ENCODE assay signal across 32 mouse cellular contexts in the genomic region with DNA sequence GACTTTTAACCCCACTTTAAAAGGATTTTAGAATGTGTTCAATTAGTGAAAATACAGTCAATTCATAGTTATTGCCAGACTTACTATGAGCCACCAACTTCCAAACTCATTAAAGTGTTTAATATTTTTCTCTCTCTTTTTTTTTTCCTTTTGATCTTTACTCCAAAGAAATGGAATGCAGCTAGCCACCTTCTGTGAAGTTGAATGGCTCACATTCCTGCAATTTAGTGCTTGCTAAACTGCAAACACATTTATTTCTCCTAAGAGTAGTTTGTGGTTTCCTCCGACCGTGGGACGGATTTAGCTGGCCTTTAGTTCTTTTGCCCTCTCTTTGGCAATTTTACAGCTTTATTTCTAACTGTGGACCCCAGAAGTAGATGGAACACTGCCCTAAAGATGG. TPM values are rescaled to one million over a fixed set of nuclear protein-coding genes. Genes with fewer than 3 reads are reported as not detected.
DNase-seq lines count a peak whose midpoint lies in the region; ATAC-seq and TF ChIP-seq lines count a peak whose summit lies in the region.
"Had no signal": no experiment of that assay in that cellular context is flagged by ENCODE, and none has a peak within 500 bp of the region (broad histone marks: within the 10 kb centered on the region; RNA-seq: fewer than 3 reads in every experiment).

No protein-coding gene starts in this region.

- H3K9me3 ChIP-seq in kidney, postnatal 0 days (replicated peaks; ENCODE audit: low read length), result no peaks in the 10 kb centered on the region
- H3K9me3 ChIP-seq in limb, embryonic 13.5 days, result no peaks in the 10 kb centered on the region
- H3K9me3 ChIP-seq: embryonic facial prominence, embryonic 12.5 days; heart, embryonic 10.5 days; heart, embryonic 15.5 days; liver, embryonic 12.5 days; midbrain, embryonic 10.5 days; midbrain, embryonic 15.5 days; neural tube, embryonic 15.5 days; stomach, embryonic 15.5 days had no signal

- peaks cover 11% of the 10 kb centered on the region; the same call in 1 of the 2 replicates for H3K4me1 ChIP-seq in kidney, postnatal 0 days (replicated peaks; ENCODE audit: insufficient read depth, low read length)
- peaks cover 12% of the 10 kb centered on the region for H3K4me1 ChIP-seq in embryonic fibroblast, embryonic 13.5 days (ENCODE audit: control insufficient read depth, insufficient read depth, low read length)
- peaks cover 32% of the 10 kb centered on the region for H3K4me1 ChIP-seq in limb, embryonic 13.5 days

- no peak overlapping the region for H3K4me2 ChIP-seq in kidney, postnatal 0 days (ENCODE audit: low read length)
- no peak overlapping the region for H3K4me2 ChIP-seq in limb, embryonic 13.5 days (replicated peaks)
- H3K4me2 ChIP-seq: embryonic facial prominence, embryonic 12.5 days; heart, embryonic 15.5 days; liver, embryonic 12.5 days; midbrain, embryonic 15.5 days; neural tube, embryonic 15.5 days; stomach, embryonic 15.5 days had no signal

- no peak overlapping the region for H3K9ac ChIP-seq in kidney, postnatal 0 days (ENCODE audit: low read depth, low read length)
- H3K9ac ChIP-seq in limb, embryonic 13.5 days, result no peak overlapping the region
- H3K9ac ChIP-seq: embryonic facial prominence, embryonic 12.5 days; heart, embryonic 15.5 days; liver, embryonic 12.5 days; liver, postnatal 0 days; midbrain, embryonic 15.5 days; neural tube, embryonic 15.5 days; stomach, embryonic 15.5 days had no signal

- H3K4me3 ChIP-seq in kidney, postnatal 0 days (replicated peaks; ENCODE audit: low read depth, low read length), result no peak overlapping the region
- H3K4me3 ChIP-seq in embryonic fibroblast, embryonic 13.5 days (ENCODE audit: insufficient read depth, low read length), result no peak overlapping the region
- H3K4me3 ChIP-seq in limb, embryonic 13.5 days, result no peak overlapping the region
- H3K4me3 ChIP-seq: embryonic facial prominence, embryonic 12.5 days; erythroblast, embryonic 14.5 days; heart, embryonic 10.5 days; heart, embryonic 15.5 days; layer of hippocampus, adult 2 months; liver, embryonic 12.5 days; midbrain, embryonic 10.5 days; midbrain, embryonic 15.5 days; neural tube, embryonic 15.5 days; stomach, embryonic 15.5 days had no signal

- DNase-seq in kidney, postnatal 0 days (ENCODE audit: low spot score), result peak; percentile 42
- no peak for DNase-seq in kidney, adult 11 months
- DNase-seq in Muller cell, postnatal 12 days (ENCODE audit: inconsistent ontology term), result peak; percentile 71
- DNase-seq in cerebellum, adult 9-11 months, result no peak
- no peak for DNase-seq in left cerebral cortex, adult 18-20 months (ENCODE audit: low spot score in 2 of 2)
- DNase-seq: adrenal gland, adult 2 months; adrenal gland, postnatal 36 days; cerebellum, adult 2 months; cerebellum, postnatal 36 days; gastrocnemius, postnatal 10 days; heart, adult 11 months; kidney, adult 8-10 months; kidney, postnatal 25 days; liver, postnatal 0 days; retina, postnatal 1 day; right cerebral cortex, postnatal 14 days had no signal

- no peaks in the 10 kb centered on the region for H3K27me3 ChIP-seq in kidney, postnatal 0 days (ENCODE audit: insufficient read depth, low read length)
- no peaks in the 10 kb centered on the region for H3K27me3 ChIP-seq in limb, embryonic 13.5 days
- H3K27me3 ChIP-seq: embryonic facial prominence, embryonic 12.5 days; heart, embryonic 15.5 days; liver, embryonic 12.5 days; midbrain, embryonic 15.5 days; neural tube, embryonic 15.5 days; stomach, embryonic 15.5 days had no signal

- no peak for ATAC-seq in kidney, postnatal 0 days (replicated peaks; ENCODE audit: low FRiP score, low read depth)
- 0 out of 2 replicates have a peak, but pooled peaks have one; percentile 55 for ATAC-seq in limb, embryonic 13.5 days (ENCODE audit: low FRiP score, low read depth)
- ATAC-seq: CD4-positive, CD25-positive, alpha-beta regulatory T cell, adult 4 months; forebrain, embryonic 16.5 days; hindbrain, embryonic 16.5 days; liver, embryonic 12.5 days; liver, postnatal 0 days; midbrain, embryonic 15.5 days had no signal

- no peaks in the 10 kb centered on the region for H3K36me3 ChIP-seq in kidney, postnatal 0 days (ENCODE audit: insufficient read depth, low read length)
- no peaks in the 10 kb centered on the region for H3K36me3 ChIP-seq in limb, embryonic 13.5 days
- H3K36me3 ChIP-seq: embryonic facial prominence, embryonic 12.5 days; heart, embryonic 10.5 days; heart, embryonic 15.5 days; liver, embryonic 12.5 days; midbrain, embryonic 10.5 days; midbrain, embryonic 15.5 days; neural tube, embryonic 15.5 days; stomach, embryonic 15.5 days had no signal

- H3K27ac ChIP-seq in kidney, postnatal 0 days, result no peak overlapping the region
- peak overlapping the region; percentile 72 for H3K27ac ChIP-seq in embryonic fibroblast, embryonic 13.5 days (ENCODE audit: insufficient read depth, low read length)
- H3K27ac ChIP-seq in limb, embryonic 13.5 days, result peak overlapping the region; percentile 75
- H3K27ac ChIP-seq: embryonic facial prominence, embryonic 12.5 days; heart, embryonic 10.5 days; heart, embryonic 15.5 days; layer of hippocampus, adult 2 months; liver, embryonic 12.5 days; midbrain, embryonic 10.5 days; midbrain, embryonic 15.5 days; neural tube, embryonic 15.5 days; stomach, embryonic 15.5 days had no signal

- no peak for TF ChIP-seq POLR2A in embryonic fibroblast, embryonic 13.5 days (IDR thresholded peaks at IDR 0.05; ENCODE audit: low read depth, low read length)

- no peak for TF ChIP-seq CTCF in kidney, postnatal 0 days (IDR thresholded peaks at IDR 0.05; ENCODE audit: low read depth)
- no peak for TF ChIP-seq CTCF in embryonic fibroblast, embryonic 13.5 days (IDR thresholded peaks at IDR 0.05; ENCODE audit: borderline replicate concordance, insufficient read depth, low read length)

- whole genome bisulfite sequencing in kidney, postnatal 0 days, result 67% methylated on average over 3 of the region's 3 CpGs
- 14% methylated on average over 3 of the region's 3 CpGs for WGBS in limb, embryonic 13.5 days

RNA-seq across cellular contexts. Expression of gene Cabcoco1, which starts 1.4 kb away (rescaled TPM):
- 17.3 and 18.5 TPM in 2 replicates for polyA plus RNA-seq in kidney, postnatal 0 days (2015; fragmentation: Nextera tagmentation; extraction: Ambion mirVana)
- 0.51 TPM in 1 of 2 replicates, not detected in the other for polyA plus RNA-seq in embryonic fibroblast, embryonic 13.5 days (2011; ENCODE audit: insufficient read length, low read depth, missing spikeins)
- polyA plus RNA-seq in limb, embryonic 13.5 days (2015; fragmentation: Nextera tagmentation; extraction: Ambion mirVana), result 1.1 and 1.6 TPM in 2 replicates
- total RNA-seq in left cerebral cortex, adult 18-20 months (2021), result 1 to 10 TPM; 1.7 to 2.5 TPM
- polyA plus RNA-seq: erythroblast, embryonic 14.5 days; forebrain, embryonic 11.5 days; midbrain, embryonic 10.5 days had no signal

Comparison
In these comparisons a context has a peak if more than half of its experiments do, and no peak if none do; other contexts are left out.
1. DNase-seq: peak in kidney, postnatal 0 days (single experiment) and Muller cell, postnatal 12 days (single experiment); none in kidney, adult 11 months (single experiment), cerebellum, adult 9-11 months (single experiment) and left cerebral cortex, adult 18-20 months (0 of 2).